Mouse (Mus musculus) CD8-positive naive resting alpha-beta T cell, adult 2 months (primary cell): ENCODE data around the gene Otub2.
A peak's percentile ranks its signal among the peaks of the same experiment; 100 is the strongest.

Experiments used
- DNase-seq, 2 experiments: peaks; one replicate each; pipeline ENCODE4 v3.0.0; 2022; ENCODE audit warnings: low read depth in 2 of 2, low spot score in 2 of 2

Otub2 gene

DNA sequence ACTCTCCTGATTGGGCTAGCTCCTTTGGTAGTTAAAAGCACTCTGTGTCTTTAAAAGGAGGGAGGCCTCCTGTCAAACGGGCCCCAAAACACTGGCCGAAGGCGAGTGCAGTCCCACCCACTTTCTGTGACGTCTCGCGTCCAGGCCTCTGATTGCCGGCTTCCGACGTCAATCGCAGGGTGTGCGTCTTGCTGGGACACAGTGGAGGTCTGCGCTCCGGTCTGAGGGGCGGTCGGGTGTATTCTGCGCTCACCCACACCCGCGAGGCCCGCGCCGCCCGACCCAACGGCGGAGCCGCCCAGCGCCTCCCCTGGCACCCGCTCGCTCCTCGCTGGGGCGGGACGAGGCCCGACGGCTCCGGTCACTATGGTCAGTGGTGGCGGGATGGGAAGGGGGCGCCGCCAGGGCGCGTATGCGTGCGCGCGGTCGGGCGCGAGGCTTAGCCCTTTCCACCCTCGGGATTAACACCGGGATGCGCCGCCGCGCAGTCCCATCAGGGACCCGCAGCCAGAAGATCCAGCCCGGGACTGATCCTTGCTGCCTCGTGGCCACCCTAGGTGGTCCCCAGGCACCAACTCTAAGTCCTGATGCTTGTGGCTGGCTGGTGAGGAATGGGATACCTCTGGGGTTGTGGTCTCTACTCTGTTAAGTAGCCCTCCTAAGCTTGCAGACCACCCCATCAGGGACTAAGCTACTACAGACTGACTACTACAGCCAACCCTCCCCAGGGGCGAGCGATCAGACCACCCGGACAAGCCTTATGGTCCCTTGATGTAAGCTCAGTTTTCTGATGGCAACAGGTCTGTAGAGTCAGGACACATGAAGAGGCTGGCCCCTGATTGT, at the start of gene Otub2:
Gene Otub2, plus strand, starts transcription at position 178 of the 843 bp plus-strand sequence.
- peak; percentile 72 to 73 for DNase-seq

DNA sequence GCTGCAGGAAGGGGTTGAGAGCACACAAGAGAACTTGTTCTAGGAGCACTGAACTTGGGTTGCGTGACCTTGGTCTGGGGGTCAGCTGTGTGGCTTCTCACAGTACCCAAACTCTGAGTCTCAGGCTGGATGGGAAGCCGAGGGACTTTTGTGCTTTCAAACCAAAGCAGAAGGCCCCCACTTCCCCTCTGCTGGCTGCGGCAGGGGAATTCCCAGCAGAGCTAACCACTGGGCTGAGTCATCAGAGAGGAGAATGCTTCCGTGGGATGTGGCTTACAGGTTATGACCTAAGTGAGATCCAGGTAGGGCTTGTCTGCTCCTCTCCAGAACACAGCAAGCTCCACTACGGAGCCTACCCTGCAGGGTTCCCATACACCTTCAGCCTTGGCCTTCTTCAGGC, 47.3 kb upstream of the Otub2 start:
- peak; percentile 67 to 71 for DNase-seq

DNA sequence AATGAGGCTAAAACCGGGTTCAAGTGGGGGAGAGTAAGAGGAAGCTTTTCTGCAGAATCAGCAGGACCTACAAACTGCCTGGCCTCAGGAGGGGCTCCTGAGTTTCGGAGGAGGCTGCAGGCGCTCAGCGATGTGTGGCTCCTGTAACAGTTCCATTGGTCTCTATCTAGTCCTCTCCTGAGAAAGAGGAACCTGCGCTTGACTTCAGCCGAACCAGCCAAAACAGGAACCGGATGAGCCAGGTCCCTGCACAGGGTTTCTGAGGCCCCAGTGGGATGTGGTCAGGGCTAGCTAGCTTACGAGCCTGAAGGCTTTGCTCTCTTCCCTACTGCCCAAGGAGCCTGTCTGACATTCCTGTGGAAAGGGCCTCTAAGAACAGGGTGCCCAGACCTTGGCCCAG, 45.0 kb upstream of the Otub2 start:
- DNase-seq: peak in 1 of 2 experiments; percentile 43

DNA sequence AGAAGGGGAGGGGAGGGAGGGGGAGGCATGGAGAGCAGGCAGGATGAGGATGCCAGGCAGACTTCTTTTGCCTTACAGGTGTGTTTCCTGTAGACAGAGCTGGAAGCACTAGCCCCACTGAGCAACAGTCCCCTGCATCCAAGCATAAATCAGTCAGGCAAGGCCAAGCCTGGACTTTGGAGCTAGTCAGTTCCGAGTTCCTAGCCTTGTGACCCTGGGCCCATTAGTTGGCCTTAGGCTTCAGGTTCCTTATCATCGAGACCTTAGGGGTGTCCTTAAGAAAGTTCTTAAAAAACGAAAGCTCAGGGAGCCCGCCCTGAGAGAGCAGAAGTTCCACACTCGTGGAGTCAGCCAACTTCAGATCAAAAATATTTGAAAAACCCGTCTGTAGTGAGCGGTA, 43.5 kb upstream of the Otub2 start:
- DNase-seq: no peak

DNA sequence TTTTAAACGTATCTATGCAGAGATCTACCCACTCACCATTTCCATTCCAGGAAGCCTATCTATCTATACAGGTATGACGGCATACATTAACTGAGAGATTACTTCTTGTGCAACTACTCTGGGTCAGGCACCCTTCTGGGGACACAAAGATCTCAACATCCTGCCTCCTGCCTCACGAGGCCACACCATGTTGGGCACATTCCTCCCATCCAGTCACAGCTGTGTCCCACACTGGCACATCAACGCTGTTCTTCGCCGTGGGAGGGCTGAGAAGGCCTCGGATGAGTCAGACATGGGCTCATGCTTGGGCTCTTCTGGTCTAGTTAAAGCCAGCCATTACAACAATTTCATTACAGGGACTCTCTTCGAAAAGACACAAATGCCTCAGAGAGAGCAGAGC, 41.5 kb upstream of the Otub2 start:
- DNase-seq: no peak

DNA sequence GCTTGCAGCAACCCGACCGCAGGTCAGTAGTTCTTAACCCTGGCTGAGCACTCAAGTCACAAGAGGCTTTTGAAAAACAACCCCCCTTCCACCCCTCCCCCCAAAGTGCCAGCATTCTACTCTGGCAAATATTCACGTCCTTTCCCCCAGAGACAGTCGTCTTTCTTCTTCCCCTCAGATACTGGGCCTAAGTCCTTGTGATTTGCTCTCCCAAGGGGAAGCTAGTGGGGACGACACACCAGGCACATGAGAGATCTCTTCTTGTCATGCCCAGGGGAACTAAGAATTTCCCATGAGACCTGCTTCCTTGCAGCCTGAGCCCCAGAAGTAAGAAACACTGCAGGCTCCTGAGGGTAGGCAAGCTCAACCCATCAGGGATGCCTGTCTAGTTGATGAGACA, 41.1 kb upstream of the Otub2 start:
- DNase-seq: no peak

DNA sequence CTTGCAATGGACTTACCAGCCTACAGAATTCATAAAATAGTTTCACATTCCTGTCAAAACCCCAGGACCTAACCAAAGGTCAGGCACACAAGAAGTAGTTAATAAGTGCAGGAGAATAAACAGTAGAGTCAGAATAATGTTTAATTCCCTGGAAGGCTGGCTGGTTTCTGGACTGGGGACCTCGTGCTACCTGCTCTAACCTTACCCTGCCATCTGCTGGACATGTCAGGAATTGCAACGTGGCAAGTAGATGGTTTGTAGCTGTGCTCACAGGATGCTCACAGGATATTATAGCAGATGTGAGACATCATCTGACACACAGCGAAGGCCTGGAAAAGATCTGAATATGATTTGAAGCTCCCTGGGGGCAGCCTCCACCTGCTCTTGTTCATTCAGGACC, 40.0 kb upstream of the Otub2 start:
- DNase-seq: peak; percentile 68 to 83

DNA sequence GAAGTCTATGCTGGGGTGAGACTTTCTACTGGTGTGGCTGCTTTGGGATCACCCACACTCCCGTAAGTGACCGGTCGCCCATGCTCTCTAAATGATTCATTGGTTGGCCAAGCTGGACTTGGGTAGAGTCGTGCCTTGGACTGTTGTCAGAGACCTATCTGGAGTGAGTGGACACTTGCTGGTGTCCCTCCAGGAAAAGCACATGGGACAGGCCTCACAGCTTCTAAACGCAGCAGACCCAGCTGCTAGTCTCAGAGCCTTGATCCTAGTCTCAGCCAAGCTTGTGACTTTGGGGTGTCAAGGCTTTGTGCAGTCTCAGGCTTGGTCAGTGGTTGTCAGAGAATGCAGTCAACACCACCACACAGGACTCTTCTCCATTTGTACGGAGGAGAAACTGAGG, 35.7 kb upstream of the Otub2 start:
- no peak for DNase-seq

DNA sequence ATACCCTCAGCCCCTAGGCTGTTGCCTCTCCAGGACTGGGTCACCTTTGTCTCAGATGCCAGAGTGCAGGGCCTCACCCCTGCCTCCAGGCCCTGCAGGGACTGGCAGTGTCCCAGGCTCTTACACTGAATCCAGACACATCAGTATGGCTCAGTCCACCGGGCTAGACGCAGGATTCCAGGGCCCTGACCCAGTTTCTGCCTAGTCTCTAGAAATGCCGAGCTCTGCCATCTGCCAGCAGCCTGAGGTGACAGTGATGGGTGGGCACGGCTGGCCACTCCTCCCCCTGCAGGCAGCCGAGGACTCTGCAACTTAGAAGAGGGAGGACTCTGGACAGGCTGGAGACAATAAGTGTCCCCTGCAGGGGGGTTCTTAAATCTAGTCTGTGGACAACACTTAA, 34.9 kb upstream of the Otub2 start:
- DNase-seq: no peak

DNA sequence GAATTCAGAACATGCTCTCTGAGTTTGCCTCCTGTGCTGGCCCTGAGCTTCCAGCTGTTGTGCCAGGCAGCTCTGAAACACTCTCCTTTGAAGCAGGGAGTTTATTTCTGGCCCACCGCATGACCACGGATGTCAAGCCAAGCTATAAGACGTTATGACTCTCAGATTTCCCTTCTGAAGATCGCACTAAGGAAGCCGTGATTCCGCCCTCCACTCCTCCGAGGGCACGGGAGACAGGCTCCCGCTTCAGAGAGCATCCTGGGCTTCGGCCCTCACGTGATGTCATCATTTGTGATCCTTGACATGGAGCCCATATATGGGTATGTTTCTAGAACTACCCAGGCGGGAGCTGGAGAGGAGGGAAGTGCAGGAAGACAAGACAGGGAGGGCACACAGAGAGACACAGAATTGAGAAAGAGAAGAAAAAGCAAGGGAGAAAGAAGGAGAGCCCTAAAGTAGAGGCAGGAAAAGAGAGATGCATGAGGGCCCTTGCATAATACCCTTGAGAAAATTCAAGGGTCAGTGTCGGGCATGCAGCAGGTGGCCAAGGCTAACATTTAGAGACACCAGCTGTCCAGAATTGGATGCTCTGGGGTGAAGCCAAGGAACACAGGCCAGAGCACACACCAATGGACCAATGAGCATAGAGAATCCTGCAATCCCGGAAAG, 32.6 kb upstream of the Otub2 start, which contains the start of gene Asb2:
Gene Asb2, minus strand, starts transcription at position 256 of the 669 bp plus-strand sequence.
- no peak for DNase-seq

DNA sequence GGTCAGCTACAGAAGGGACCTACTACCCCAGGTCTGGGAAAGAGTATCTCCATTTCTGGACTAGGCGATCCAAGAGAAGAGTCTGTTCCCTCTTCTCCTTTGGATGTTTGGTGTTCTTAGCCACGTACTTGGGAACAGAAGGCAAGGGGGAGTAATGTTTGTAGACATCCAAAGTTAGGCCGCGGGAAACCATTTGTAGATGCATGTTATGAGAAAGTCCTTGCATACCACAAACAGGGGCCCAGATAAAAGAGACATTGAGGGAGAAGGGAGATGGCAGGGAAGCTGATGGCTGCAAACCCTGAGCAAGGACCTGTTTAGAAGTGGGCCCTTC, 32.1 kb upstream of the Otub2 start:
- DNase-seq: no peak

DNA sequence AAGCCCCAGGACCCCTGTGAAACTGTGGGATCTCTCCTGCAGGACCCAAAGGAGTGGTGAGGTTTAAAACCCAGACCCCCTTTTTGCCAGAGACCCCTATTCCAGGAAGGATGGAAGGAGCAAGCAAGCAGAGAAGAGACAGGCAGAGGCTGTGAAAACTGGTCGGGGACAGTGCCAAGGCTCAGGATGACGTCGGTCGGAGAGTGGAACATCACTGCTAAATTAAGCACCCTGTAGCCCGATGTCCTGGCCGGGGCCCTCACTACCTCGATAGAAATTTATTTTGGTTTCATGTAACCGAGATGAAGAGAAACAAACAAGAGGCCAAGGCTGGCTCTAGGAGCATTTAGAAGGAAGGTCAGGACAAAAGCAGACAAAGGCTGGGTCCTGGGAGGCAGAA, 30.3 kb upstream of the Otub2 start:
- no peak for DNase-seq

DNA sequence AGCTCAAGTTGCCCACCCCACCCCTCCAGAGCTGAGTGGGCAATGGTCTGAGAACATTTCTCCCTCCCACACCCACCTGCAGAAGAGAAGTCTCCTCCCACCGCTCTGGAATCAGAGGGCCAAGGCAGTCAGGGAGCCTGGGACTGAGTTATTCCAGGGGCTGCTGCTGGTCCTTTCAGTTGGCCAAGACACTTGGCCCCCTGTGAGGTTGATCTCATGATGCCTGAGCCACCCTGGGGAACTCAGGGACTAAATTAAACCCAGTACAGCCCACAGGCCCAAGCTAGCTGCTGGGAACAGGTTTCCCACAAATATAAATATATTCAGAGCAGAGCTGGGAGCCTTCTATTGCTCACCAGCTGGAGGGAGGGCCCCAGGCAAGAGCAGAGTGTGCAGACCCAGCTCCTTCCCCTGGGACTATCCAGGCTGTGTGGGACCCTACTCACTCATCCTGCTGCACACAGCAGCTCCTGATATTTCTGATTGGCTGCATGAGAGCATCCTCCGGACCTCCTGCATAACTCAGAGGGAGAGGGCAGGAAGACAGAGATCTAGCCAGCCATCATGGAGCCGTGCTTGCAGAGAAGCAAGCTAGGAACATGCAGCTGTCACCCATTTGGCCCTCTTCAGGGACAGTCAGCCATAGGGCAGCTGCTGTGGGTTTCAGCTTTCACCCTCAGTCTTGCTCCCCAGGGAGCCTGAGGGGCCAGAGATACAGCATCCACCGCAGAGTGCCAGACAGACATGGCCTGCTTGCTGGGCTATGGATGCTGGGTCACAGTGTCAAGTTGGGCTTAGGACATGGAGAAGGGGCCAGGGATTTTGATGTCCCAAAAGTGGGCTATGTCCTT, 29.3 kb upstream of the Otub2 start:
- no peak for DNase-seq

DNA sequence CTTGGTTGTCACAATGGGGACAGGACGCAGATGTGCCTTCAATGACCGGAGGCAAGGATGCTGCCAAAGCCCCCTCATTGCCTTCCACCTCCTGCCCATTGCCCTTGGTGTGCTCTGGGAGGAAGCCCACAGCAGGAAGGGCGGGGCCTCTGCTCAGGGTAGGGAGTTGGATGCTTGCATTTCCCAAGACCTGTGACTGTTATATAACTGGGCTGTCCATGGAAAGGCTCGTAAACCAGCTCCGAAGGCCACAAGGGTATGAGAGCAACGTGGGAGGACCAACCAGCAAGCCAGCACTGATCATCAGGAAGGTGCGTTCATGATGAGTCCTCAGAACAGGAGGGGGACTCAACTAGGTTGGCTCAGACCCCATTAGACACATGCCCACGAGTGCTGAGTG, 27.7 kb upstream of the Otub2 start:
- DNase-seq: no peak

DNA sequence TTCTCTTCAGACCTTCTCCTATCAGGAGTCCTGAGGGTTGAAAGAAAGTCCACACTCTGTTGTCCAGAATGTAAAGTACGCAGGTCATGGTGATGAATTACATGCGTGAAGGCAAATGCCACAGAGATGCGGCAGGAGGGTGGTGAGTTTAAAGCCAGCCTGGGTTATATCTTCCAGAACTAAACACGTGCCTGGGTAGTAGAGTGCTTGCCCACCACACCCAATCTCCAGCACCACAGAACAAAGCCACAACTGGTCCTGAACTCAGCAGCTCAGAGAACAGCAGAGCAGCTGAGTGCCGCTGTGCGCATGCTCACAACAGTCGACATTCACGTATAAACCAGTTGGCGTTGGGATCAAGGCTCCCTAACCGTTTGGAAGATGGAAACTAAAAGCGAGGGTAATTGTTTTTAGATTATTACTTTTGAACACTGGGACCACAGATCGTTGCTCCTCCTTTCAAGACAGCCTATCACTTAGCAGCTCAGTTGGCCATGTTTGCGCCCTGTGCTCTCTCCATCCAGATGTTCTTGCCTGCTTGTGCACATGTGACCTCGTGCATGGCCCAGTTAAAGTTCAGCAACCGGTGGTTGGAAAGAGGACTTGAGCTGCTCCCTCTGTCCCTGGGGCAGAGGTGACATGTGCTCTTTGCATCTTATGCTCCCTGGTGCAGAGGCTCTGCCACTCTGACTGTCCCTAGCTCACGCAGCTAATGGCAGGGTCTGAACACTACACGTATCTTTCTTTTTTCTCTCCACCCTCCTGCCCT, 26.8 kb upstream of the Otub2 start:
- DNase-seq: no peak

DNA sequence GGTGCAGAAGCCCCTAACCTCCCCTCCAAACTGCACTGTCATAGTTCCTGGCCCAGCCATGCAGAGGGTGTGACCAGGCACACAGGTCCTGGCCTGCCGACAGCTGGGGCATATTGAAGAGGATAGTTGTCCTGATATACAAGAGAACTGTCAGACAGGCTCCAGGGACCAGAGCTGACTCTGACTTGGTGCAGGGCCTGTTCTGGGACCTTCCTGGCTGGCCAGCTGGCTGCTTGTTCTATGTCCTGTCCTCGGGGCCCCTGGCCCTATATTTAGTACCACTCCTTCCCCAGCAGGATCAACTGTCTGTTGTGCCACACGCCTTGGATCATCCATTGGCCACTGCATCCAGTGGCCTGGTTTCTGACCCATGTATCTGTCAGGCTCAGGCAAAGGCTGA, 26.1 kb upstream of the Otub2 start:
- no peak for DNase-seq

DNA sequence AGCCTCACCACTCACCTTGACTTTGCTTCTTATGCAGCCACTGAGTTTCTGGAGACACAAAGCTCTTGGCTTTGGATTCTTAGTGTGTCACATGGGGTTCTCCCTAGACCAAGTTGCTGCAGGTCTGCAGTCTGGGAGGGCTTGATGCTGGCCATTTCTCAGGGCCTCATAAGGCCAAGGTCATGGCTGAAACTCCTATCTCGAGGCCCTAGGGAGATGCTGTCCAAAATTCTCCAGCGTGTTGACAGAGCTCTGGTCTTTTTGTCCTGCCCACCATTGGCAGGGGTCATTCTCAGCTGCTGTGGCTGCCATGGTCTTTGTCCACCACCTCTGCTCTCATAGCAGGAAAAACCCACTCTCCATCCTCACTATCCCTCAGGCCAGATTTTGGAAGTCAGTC, 21.3 kb upstream of the Otub2 start:
- DNase-seq: no peak

DNA sequence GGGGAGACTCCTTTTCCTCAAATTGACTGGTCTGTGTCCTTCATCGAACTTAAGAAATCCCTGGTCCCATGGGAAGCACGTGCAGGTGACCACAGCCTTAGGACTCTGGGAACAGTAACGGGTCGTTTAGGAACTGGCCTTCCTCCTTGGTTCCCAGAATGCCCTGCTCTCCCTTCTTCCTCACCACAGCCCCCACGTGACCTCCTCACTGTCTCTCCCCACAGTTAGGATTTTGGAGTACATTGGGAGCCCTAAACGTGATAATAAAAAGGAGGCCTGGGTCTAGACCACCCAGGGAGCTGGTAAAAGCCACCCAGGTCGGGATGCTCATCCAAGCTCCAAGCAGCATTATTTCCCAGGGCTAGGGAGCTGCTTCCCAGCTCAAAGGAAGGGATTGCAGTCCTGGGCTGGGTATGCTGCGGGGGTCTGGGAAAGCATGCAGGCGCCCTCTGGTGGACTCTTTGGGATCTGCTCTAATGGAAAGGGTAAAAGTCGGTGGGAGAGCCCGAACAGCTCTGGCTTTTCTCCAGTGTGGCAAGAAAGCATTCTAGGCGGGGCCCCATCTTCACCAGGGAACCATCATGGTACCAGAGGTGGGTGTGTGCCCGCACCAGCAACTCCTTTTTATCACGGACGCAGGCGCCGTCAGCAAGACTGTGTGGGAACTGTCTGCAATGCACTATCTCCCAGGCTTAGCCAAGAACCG, 20.7 kb upstream of the Otub2 start:
- DNase-seq: peak; percentile 35 to 53

DNA sequence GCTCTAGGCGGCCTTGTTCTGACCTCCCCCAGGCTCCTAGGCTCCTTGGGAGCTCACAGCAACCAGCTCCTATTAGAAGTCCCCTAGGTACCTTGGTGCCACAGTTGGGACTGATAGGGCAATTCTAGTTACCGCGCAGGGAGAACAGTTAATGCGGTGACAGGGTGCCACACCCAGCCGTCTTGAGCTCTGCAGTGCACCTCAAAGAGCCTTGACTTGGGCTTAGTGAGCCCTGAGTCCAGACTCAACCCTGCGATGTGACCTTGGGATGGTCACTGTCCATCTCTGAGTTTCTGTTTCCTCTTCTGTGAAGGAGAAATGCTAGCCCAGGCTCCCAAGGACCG, 20.2 kb upstream of the Otub2 start:
- DNase-seq: no peak

DNA sequence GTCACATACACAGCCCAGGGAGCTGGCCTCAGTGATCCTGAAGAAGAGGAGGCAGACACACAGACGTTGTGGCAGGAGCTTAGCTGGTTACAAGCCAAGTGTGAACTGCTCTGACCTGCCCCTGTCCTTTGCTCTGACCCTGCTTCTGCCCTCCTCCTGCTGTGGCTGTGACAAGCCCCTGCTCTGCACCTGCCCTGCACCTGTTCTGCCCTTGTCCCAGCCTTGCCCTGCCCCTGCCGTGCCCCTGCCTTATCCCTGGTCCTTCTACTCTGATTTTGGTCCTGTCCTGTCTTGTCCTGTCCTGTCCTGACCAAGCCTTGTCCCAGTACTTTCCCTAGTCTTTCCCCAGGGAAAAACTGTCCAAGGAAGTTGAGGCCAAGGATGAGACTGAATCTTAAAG, 19.7 kb upstream of the Otub2 start:
- no peak for DNase-seq

DNA sequence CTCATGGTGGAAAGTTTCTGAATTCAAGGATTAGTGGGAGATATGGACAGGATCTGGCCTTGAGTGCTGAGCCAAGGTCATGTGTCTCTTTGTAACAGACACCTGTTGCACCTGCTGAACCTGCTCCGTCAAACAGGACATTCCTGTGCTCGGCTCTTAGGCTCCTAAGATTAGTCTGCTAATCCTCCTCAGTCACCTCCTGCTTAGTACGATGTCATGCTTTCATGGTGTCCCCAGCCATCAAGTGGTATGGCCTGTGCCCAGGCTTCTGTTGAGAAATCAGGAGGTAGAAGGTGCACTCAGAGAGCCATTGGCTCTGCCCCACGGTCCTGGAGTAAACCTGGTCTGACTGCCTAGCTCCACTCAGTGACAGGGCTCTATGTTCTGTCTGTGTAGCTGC, 17.6 kb upstream of the Otub2 start:
- DNase-seq: no peak
